Mouse (Mus musculus): ENCODE data around the gene Ntn4. TPM values are rescaled to one million over a fixed set of nuclear protein-coding genes. Genes with fewer than 3 reads are reported as not detected.

Ntn4 gene
- polyA plus RNA-seq (2021; fragmentation: Nextera tagmentation) = 0.31 and 1.1 TPM in 2 replicates
- long read RNA-seq, experiment 1 = 0 reads
- long read RNA-seq, experiment 2, partial matches to known transcripts = 0 of 3 reads
- long read RNA-seq, experiment 2, other reads (novel, unspliced or antisense) = 3 of 3 reads

DNA sequence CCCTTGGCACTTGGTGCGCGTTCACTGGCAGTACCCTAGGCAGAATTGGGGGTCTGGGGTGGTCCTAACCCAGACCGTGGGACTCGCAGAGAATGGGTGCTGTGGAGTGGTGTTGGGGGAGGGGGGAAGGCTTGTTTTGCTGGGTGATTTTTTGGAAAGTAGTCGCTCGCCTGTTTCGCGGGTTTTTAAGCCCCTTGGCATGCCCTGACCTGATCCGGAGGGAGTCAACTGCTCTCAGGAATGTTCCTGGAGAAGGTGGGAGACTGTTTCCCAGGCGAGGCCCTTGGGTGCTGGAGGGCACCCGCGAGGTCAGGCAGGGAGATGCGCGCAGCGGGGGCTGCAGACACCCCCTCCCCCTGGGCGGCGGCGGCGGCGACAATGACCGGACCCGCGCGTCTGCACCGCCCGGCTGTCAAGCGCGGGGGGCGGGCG, at the start of gene Ntn4:
Gene Ntn4 (plus strand): TSS at position 161 of the 432 bp plus-strand sequence.

Other genes with a start within 250 kb of the Ntn4 start
- gene Lta4h, start 187.3 kb upstream of the Ntn4 start, polyA plus RNA-seq (2021; fragmentation: Nextera tagmentation) = 37.7 and 39.3 TPM in 2 replicates
- gene Hal, start 151.9 kb upstream of the Ntn4 start, polyA plus RNA-seq (2021; fragmentation: Nextera tagmentation) = 0.09 TPM in 1 of 2 replicates, not detected in the other
- 0.28 and 0.37 TPM in 2 replicates for gene Amdhd1, start 100.6 kb upstream of the Ntn4 start, polyA plus RNA-seq (2021; fragmentation: Nextera tagmentation)
- gene Ccdc38, start 100.0 kb upstream of the Ntn4 start, polyA plus RNA-seq (2021; fragmentation: Nextera tagmentation) = 0.38 and 0.54 TPM in 2 replicates
- 105 and 112 TPM in 2 replicates for gene Snrpf, start 51.0 kb upstream of the Ntn4 start, polyA plus RNA-seq (2021; fragmentation: Nextera tagmentation)
- not detected in 2 replicates for gene Usp44, start 190.9 kb downstream of the Ntn4 start, polyA plus RNA-seq (2021; fragmentation: Nextera tagmentation)